Comparison of ENCODE assay signal across 19 mouse cellular contexts in genomic region chrX:99516070-99516807, GRCm38 (mm10). TPM values are rescaled to one million over a fixed set of nuclear protein-coding genes. Genes with fewer than 3 reads are reported as not detected.
A peak's percentile ranks its signal among the peaks of the same experiment; 100 is the strongest.
DNase-seq lines count a peak whose midpoint lies in the region; ATAC-seq and TF ChIP-seq lines count a peak whose summit lies in the region.
"Had no signal": no experiment of that assay in that cellular context is flagged by ENCODE, and none has a peak within 500 bp of the region (broad histone marks: within the 10 kb centered on the region; RNA-seq: fewer than 3 reads in every experiment).

No protein-coding gene starts in this region.

- H3K27ac ChIP-seq in forebrain, embryonic 10.5 days, result peak overlapping the region; percentile 25; the same call in 1 of the 2 replicates
- H3K27ac ChIP-seq in forebrain, embryonic 13.5 days, result no peak overlapping the region
- peak overlapping the region; percentile 59 for H3K27ac ChIP-seq in midbrain, embryonic 10.5 days (replicated peaks)
- H3K27ac ChIP-seq in midbrain, embryonic 14.5 days (replicated peaks; ENCODE audit: low read depth, low read length), result no peak overlapping the region
- no peak overlapping the region for H3K27ac ChIP-seq in intestine, embryonic 16.5 days (ENCODE audit: low read length)
- H3K27ac ChIP-seq in small intestine, adult 2 months (ENCODE audit: insufficient read depth, low read depth, low read length), result peak overlapping the region; percentile 40; the same call in 1 of the 2 replicates
- H3K27ac ChIP-seq: liver, embryonic 15.5 days had no signal

- H3K36me3 ChIP-seq in forebrain, embryonic 10.5 days (replicated peaks), result no peaks in the 10 kb centered on the region
- H3K36me3 ChIP-seq in forebrain, embryonic 13.5 days (ENCODE audit: poor library complexity, severe bottlenecking), result no peaks in the 10 kb centered on the region
- no peaks in the 10 kb centered on the region for H3K36me3 ChIP-seq in midbrain, embryonic 10.5 days
- no peaks in the 10 kb centered on the region for H3K36me3 ChIP-seq in midbrain, embryonic 14.5 days (ENCODE audit: control insufficient read depth, insufficient read depth, low read length)
- no peaks in the 10 kb centered on the region for H3K36me3 ChIP-seq in intestine, embryonic 16.5 days (ENCODE audit: control insufficient read depth, insufficient read depth, low read length)
- H3K36me3 ChIP-seq in small intestine, adult 2 months (ENCODE audit: control insufficient read depth, insufficient read depth, low read length), result no peaks in the 10 kb centered on the region
- H3K36me3 ChIP-seq: heart, embryonic 12.5 days; liver, embryonic 15.5 days had no signal

- WGBS in forebrain, embryonic 10.5 days, result 78% methylated on average over 6 of the region's 6 CpGs
- WGBS in forebrain, embryonic 13.5 days, result 85% methylated on average over 6 of the region's 6 CpGs
- WGBS in midbrain, embryonic 10.5 days, result 76% methylated on average over 6 of the region's 6 CpGs
- 74% methylated on average over 6 of the region's 6 CpGs for WGBS in midbrain, embryonic 14.5 days
- 67% methylated on average over 6 of the region's 6 CpGs for WGBS in intestine, embryonic 16.5 days
- 42% methylated on average over 6 of the region's 6 CpGs for WGBS in small intestine, adult 2 months

- H3K4me2 ChIP-seq in forebrain, embryonic 13.5 days, result no peak overlapping the region
- H3K4me2 ChIP-seq in midbrain, embryonic 14.5 days (ENCODE audit: low read length), result no peak overlapping the region
- H3K4me2 ChIP-seq in intestine, embryonic 16.5 days (ENCODE audit: low read depth, low read length), result no peak overlapping the region
- H3K4me2 ChIP-seq: heart, embryonic 12.5 days; liver, embryonic 15.5 days had no signal

- no peak overlapping the region for H3K9ac ChIP-seq in forebrain, embryonic 13.5 days
- H3K9ac ChIP-seq in midbrain, embryonic 14.5 days (replicated peaks; ENCODE audit: low read length), result no peak overlapping the region
- H3K9ac ChIP-seq in intestine, embryonic 16.5 days (ENCODE audit: low read depth, low read length), result no peak overlapping the region
- H3K9ac ChIP-seq: heart, embryonic 12.5 days; liver, embryonic 15.5 days had no signal

- peaks cover 56% of the 10 kb centered on the region for H3K4me1 ChIP-seq in forebrain, embryonic 10.5 days
- H3K4me1 ChIP-seq in forebrain, embryonic 13.5 days, result peaks cover 24% of the 10 kb centered on the region; the same call in 1 of the 2 replicates
- peaks cover 67% of the 10 kb centered on the region for H3K4me1 ChIP-seq in midbrain, embryonic 10.5 days
- H3K4me1 ChIP-seq in midbrain, embryonic 14.5 days (ENCODE audit: control insufficient read depth, insufficient read depth, low read length), result peaks cover 6% of the 10 kb centered on the region; the same call in 1 of the 2 replicates
- no peaks in the 10 kb centered on the region for H3K4me1 ChIP-seq in intestine, embryonic 16.5 days (ENCODE audit: control insufficient read depth, insufficient read depth, low read length)
- peaks cover 26% of the 10 kb centered on the region for H3K4me1 ChIP-seq in small intestine, adult 2 months (ENCODE audit: control insufficient read depth, insufficient read depth, insufficient read length, low read length)
- H3K4me1 ChIP-seq: liver, embryonic 15.5 days had no signal

- no peak for TF ChIP-seq CTCF in small intestine, adult 2 months (IDR thresholded peaks at IDR 0.05; ENCODE audit: extremely low read depth, insufficient read length, insufficient replicate concordance, low read depth, low read length)

- DNase-seq in forebrain, embryonic 10.5 days (ENCODE audit: extremely low spot score, low spot score), result no peak
- DNase-seq in midbrain, embryonic 10.5 days (ENCODE audit: low spot score), result no peak
- no peak for DNase-seq in midbrain, embryonic 14.5 days
- no peak for DNase-seq in thymus, postnatal 0 days (ENCODE audit: low spot score)
- DNase-seq in layer of hippocampus, postnatal 36 days, result no peak
- DNase-seq: adrenal gland, postnatal 14 days; cerebellum, adult 18-20 months; heart, postnatal 4 days; kidney, adult 2 months; kidney, postnatal 36 days; spleen, adult 18-20 months; thymus, postnatal 25 days had no signal

- H3K27me3 ChIP-seq in forebrain, embryonic 10.5 days (ENCODE audit: poor library complexity, severe bottlenecking), result peaks cover 100% of the 10 kb centered on the region
- H3K27me3 ChIP-seq in forebrain, embryonic 13.5 days, result peaks cover 32% of the 10 kb centered on the region; the same call in 1 of the 2 replicates
- peaks cover 100% of the 10 kb centered on the region for H3K27me3 ChIP-seq in midbrain, embryonic 10.5 days (ENCODE audit: low read depth, poor library complexity, severe bottlenecking)
- H3K27me3 ChIP-seq in midbrain, embryonic 14.5 days (ENCODE audit: control insufficient read depth, insufficient read depth, low read length), result peaks cover under 1% of the 10 kb centered on the region; the same call in 1 of the 2 replicates
- peaks cover 10% of the 10 kb centered on the region; the same call in 1 of the 2 replicates for H3K27me3 ChIP-seq in intestine, embryonic 16.5 days (replicated peaks; ENCODE audit: control insufficient read depth, insufficient read depth, low read length)
- H3K27me3 ChIP-seq in small intestine, adult 2 months (ENCODE audit: control insufficient read depth, insufficient read depth, low read length), result no peaks in the 10 kb centered on the region

- H3K4me3 ChIP-seq in forebrain, embryonic 10.5 days, result no peak overlapping the region
- H3K4me3 ChIP-seq in forebrain, embryonic 13.5 days, result no peak overlapping the region
- H3K4me3 ChIP-seq in midbrain, embryonic 10.5 days, result no peak overlapping the region
- no peak overlapping the region for H3K4me3 ChIP-seq in midbrain, embryonic 14.5 days (replicated peaks; ENCODE audit: low read depth, low read length)
- no peak overlapping the region for H3K4me3 ChIP-seq in intestine, embryonic 16.5 days (ENCODE audit: low read length)
- H3K4me3 ChIP-seq in small intestine, adult 2 months (ENCODE audit: low read depth, low read length), result no peak overlapping the region
- H3K4me3 ChIP-seq: erythroblast, embryonic 14.5 days; heart, embryonic 12.5 days; liver, embryonic 15.5 days had no signal

- H3K9me3 ChIP-seq in forebrain, embryonic 10.5 days, result no peaks in the 10 kb centered on the region
- no peaks in the 10 kb centered on the region for H3K9me3 ChIP-seq in forebrain, embryonic 13.5 days (replicated peaks)
- no peaks in the 10 kb centered on the region for H3K9me3 ChIP-seq in midbrain, embryonic 10.5 days (replicated peaks)
- no peaks in the 10 kb centered on the region for H3K9me3 ChIP-seq in midbrain, embryonic 14.5 days (ENCODE audit: control insufficient read depth, low read length)
- H3K9me3 ChIP-seq in intestine, embryonic 16.5 days (ENCODE audit: control insufficient read depth, low read length), result no peaks in the 10 kb centered on the region
- H3K9me3 ChIP-seq: heart, embryonic 12.5 days; liver, embryonic 15.5 days had no signal

- ATAC-seq in forebrain, embryonic 13.5 days, result no peak
- no peak for ATAC-seq in midbrain, embryonic 14.5 days (ENCODE audit: low FRiP score, low TSS enrichment)
- peak; percentile 34; the same call in 1 of the 2 replicates for ATAC-seq in intestine, embryonic 16.5 days
- ATAC-seq: lung, postnatal 0 days had no signal

- no peak for TF ChIP-seq POLR2A in small intestine, adult 2 months (IDR thresholded peaks at IDR 0.05; ENCODE audit: low read depth, low read length)

RNA-seq across cellular contexts. Expression of gene Pja1, which starts 45.2 kb away (rescaled TPM):
- 209 and 217 TPM in 2 replicates for polyA plus RNA-seq in forebrain, embryonic 10.5 days (2016; fragmentation: Nextera tagmentation; extraction: Ambion mirVana)
- polyA plus RNA-seq in forebrain, embryonic 13.5 days (2015; fragmentation: Nextera tagmentation; extraction: Ambion mirVana), result 316 and 321 TPM in 2 replicates
- polyA plus RNA-seq in midbrain, embryonic 10.5 days (2016; fragmentation: Nextera tagmentation; extraction: Ambion mirVana), result 210 and 212 TPM in 2 replicates
- polyA plus RNA-seq in midbrain, embryonic 14.5 days (2014; fragmentation: Nextera tagmentation; extraction: Ambion mirVana), result 327 and 333 TPM in 2 replicates
- 146 and 162 TPM in 2 replicates for polyA plus RNA-seq in intestine, embryonic 16.5 days (2015; fragmentation: Nextera tagmentation; extraction: Ambion mirVana)
- 28.2 and 60.0 TPM in 2 replicates for polyA plus RNA-seq in small intestine, adult 2 months (2012; rRNA removed)
- polyA plus RNA-seq in thymus, postnatal 0 days (2015; fragmentation: Nextera tagmentation; extraction: Ambion mirVana), result 39.0 and 46.3 TPM in 2 replicates
- total RNA-seq in layer of hippocampus, postnatal 36 days (2021), result 100 to 1,000 TPM; 192 to 211 TPM

Comparison
In these comparisons a context has a peak if more than half of its experiments do, and no peak if none do; other contexts are left out.
1. H3K27ac ChIP-seq: peak in forebrain, embryonic 10.5 days (single experiment), midbrain, embryonic 10.5 days (single experiment) and small intestine, adult 2 months (single experiment); none in forebrain, embryonic 13.5 days (single experiment), midbrain, embryonic 14.5 days (single experiment) and intestine, embryonic 16.5 days (single experiment).